Mouse (Mus musculus) erythroblast, embryonic 14.5 days (primary cell): ENCODE data around the gene Rbms2.

Experiments used
- GATA1 ChIP-seq: IDR thresholded peaks from 2 replicates; pipeline ENCODE4 v1.6.1; 2012; ENCODE audit warnings: low read length, inconsistent platforms, mixed read lengths
- TAL1 ChIP-seq: IDR thresholded peaks from 3 replicates; pipeline ENCODE4 v1.6.1; 2012; ENCODE audit warnings: low read length, inconsistent platforms, mixed read lengths

- TF ChIP-seq TAL1, result no peak
- no peak for TF ChIP-seq GATA1
Observed at GRCm38 (mm10) chr10:128135374-128135773, 44.7 kb downstream of the Rbms2 start.
